Mouse (Mus musculus) kidney, adult 2 months (tissue): ENCODE measurements around the gene Cpsf2.

Experiments
- CTCF ChIP-seq: fragments of 200-500 bp; conservative IDR thresholded peaks from 2 replicates; pipeline ENCODE4 v1.5.1; 2011; ENCODE audit warnings: low read depth, mild to moderate bottlenecking, control low read depth, low read length, moderate library complexity, mixed read lengths; ENCODE audit not compliant: insufficient read depth, insufficient read length
- POLR2A ChIP-seq: fragments of 200-500 bp; IDR thresholded peaks from one replicate; pipeline ENCODE4 v1.6.1; 2011; ENCODE audit warnings: low read depth, low read length, control low read depth

- TF ChIP-seq CTCF (no peak), POLR2A (no peak)
Observed at GRCm38 (mm10) chr12:101977404-101977915, 1.7 kb downstream of the Cpsf2 start.
